21 mouse cellular contexts compared by ENCODE assay signal in the genomic region with DNA sequence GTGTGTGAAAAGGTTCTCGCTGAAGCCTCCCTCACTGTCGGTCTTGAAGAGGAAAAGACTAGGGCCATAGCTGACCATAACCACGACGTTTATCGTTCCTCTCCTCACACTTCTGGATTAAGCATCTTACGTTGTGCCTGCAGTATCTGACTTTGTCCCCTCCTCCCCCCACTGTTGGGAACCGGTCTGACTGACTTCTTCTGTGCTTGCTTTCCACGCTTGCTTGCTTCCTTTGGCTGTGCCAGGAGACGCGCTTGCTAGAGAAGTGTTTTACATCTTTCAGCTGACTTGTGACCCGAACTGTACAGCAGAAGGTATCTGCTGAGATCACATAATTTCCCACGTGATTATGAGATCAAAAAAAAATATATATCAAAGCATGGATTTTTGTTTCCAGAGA. TPM values are rescaled to one million over a fixed set of nuclear protein-coding genes. Genes with fewer than 3 reads are reported as not detected.
"Had no signal": no experiment of that assay in that cellular context is flagged by ENCODE, and none has a peak within 500 bp of the region (broad histone marks: within the 10 kb centered on the region; RNA-seq: fewer than 3 reads in every experiment).

No protein-coding gene starts in this region.

- H3K4me2 ChIP-seq: limb, embryonic 15.5 days; liver, embryonic 12.5 days; lung, embryonic 14.5 days; midbrain, embryonic 12.5 days; neural tube, embryonic 13.5 days; stomach, embryonic 15.5 days had no signal

- H3K4me1 ChIP-seq: liver, embryonic 12.5 days; midbrain, embryonic 12.5 days; neural tube, embryonic 13.5 days; stomach, embryonic 15.5 days had no signal

- H3K27me3 ChIP-seq: limb, embryonic 15.5 days; liver, embryonic 12.5 days; midbrain, embryonic 12.5 days; neural tube, embryonic 13.5 days; stomach, embryonic 15.5 days had no signal

- H3K4me3 ChIP-seq: limb, embryonic 15.5 days; liver, embryonic 12.5 days; midbrain, embryonic 12.5 days; neural tube, embryonic 13.5 days; stomach, embryonic 15.5 days had no signal

- ATAC-seq: intestine, embryonic 16.5 days; liver, embryonic 12.5 days; midbrain, embryonic 16.5 days had no signal

- H3K27ac ChIP-seq: limb, embryonic 15.5 days; liver, embryonic 12.5 days; macrophage; midbrain, embryonic 12.5 days; neural tube, embryonic 13.5 days; stomach, embryonic 15.5 days had no signal

- H3K9me3 ChIP-seq: limb, embryonic 15.5 days; liver, embryonic 12.5 days; midbrain, embryonic 12.5 days; stomach, embryonic 15.5 days had no signal

- DNase-seq: lung, embryonic 14.5 days; lung, postnatal 10 days; right cerebral cortex, postnatal 14 days; thymus, adult 2 months; thymus, postnatal 25 days had no signal

- H3K9ac ChIP-seq: limb, embryonic 15.5 days; liver, embryonic 12.5 days; lung, embryonic 14.5 days; midbrain, embryonic 12.5 days; neural tube, embryonic 13.5 days; stomach, embryonic 15.5 days had no signal

RNA-seq across cellular contexts. Expression of gene Mtnr1a, which starts 57.2 kb away (rescaled TPM):
- total RNA-seq: layer of hippocampus, postnatal 25 days; left cerebral cortex, adult 8-10 months; left cerebral cortex, postnatal 25 days; megakaryocyte-erythroid progenitor cell, adult 5-6 weeks had no signal
- polyA plus RNA-seq: limb, embryonic 11.5 days; liver, embryonic 12.5 days; liver, embryonic 16.5 days; macrophage; spleen, adult 2 months; urinary bladder, adult 2 months had no signal
